Mouse (Mus musculus) limb, embryonic 11.5 days (tissue): ENCODE measurements around the gene Sipa1l1. TPM values are rescaled to one million over a fixed set of nuclear protein-coding genes. Genes with fewer than 3 reads are reported as not detected.

ENCODE experiments used
- ATAC-seq: fragments of 200-750 bp; cut with Nextera tagmentation; 2 replicates; pipeline ENCODE4 v1.8.0; 2017; ENCODE audit warnings: low read depth; ENCODE audit not compliant: insufficient number of reproducible peaks, low FRiP score, low TSS enrichment
- DNase-seq: peaks from one replicate; pipeline ENCODE4 v3.0.0-alpha.2; 2015; ENCODE audit warnings: low spot score
- H3K27ac ChIP-seq: fragments of 300-500 bp; sonication (generic); replicated peaks from 2 replicates; pipeline ENCODE4 v1.5.1; 2014; ENCODE audit warnings: low read depth, mild to moderate bottlenecking, low read length
- H3K27me3 ChIP-seq: fragments of 300-500 bp; sonication (generic); 2 replicates; pipeline ENCODE4 v1.6.1; 2014; ENCODE audit warnings: mild to moderate bottlenecking, low read length, mixed read lengths; ENCODE audit not compliant: control insufficient read depth, insufficient read depth
- H3K36me3 ChIP-seq: fragments of 300-500 bp; sonication (generic); 2 replicates; pipeline ENCODE4 v1.6.1; 2014; ENCODE audit warnings: mild to moderate bottlenecking, low read length, moderate library complexity, mixed read lengths; ENCODE audit not compliant: control insufficient read depth, insufficient read depth
- H3K4me1 ChIP-seq: fragments of 300-500 bp; sonication (generic); 2 replicates; pipeline ENCODE4 v1.6.1; 2014; ENCODE audit warnings: low read length, mixed read lengths; ENCODE audit not compliant: control insufficient read depth, insufficient read depth
- H3K4me2 ChIP-seq: fragments of 300-500 bp; sonication (generic); 2 replicates; pipeline ENCODE4 v1.6.1; 2014; ENCODE audit warnings: low read depth, mild to moderate bottlenecking, moderate library complexity; ENCODE audit not compliant: severe bottlenecking
- H3K4me3 ChIP-seq: fragments of 300-500 bp; sonication (generic); 2 replicates; pipeline ENCODE4 v1.5.1; 2014; ENCODE audit warnings: low read depth, low read length
- H3K9ac ChIP-seq: fragments of 300-500 bp; sonication (generic); 2 replicates; pipeline ENCODE4 v1.6.1; 2014; ENCODE audit warnings: mild to moderate bottlenecking, low read length
- H3K9me3 ChIP-seq: fragments of 300-500 bp; sonication (generic); 2 replicates; pipeline ENCODE4 v1.6.1; 2016; ENCODE audit warnings: low read length; ENCODE audit not compliant: control insufficient read depth
- WGBS: fragments of 180-500 bp; shearing (Covaris S2); extraction: QIAGEN DNeasy Blood & Tissue Kit; methylation state at CpG from one replicate; pipeline ENCODE4 v1.1.7; 2014; 5-methylcytosine and 5-hydroxymethylcytosine counted together
- polyA plus RNA-seq: library from polyadenylated mRNA; unstranded; fragments of >200 nt; fragmentation: Nextera tagmentation; extraction: Ambion mirVana; gene quantifications from 2 replicates; pipeline ENCODE4 v1.2.1, GENCODE M21; 2014

Sipa1l1 gene
- polyA plus RNA-seq, 1 experiment from 2014 or later = 32.5 TPM

DNA sequence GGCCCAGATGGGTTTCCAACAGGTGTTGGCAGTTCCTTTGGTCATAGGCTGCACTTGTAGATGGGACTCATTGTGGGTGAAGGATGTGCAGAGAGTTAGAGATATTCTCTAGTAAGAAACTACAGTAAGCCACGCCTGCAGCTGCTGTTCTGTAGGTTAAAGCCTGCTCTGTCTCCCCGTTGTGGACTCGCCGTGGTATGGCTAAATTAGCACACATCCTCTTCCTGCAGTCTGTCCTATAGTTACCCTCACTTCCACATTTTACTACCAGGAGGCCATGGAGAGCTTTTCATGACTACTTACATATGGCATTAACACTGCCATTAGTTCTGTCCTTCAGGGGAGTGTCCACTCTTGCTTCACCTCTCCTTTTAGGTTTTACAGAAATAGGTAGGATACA lies 232.3 kb downstream of the Sipa1l1 start:
- 81% methylated on average over 4 of the region's 4 CpGs for WGBS
- H3K4me1 ChIP-seq = no peaks in the 10 kb centered on the region
- H3K27me3 ChIP-seq = no peaks in the 10 kb centered on the region
- no peak for DNase-seq
- H3K36me3 ChIP-seq = 0 out of 2 replicates have a peak, but pooled peaks cover 4% of the 10 kb centered on the region
- no peak overlapping the region for H3K9ac ChIP-seq
- no peak for ATAC-seq
- H3K4me3 ChIP-seq = no peak overlapping the region
- H3K9me3 ChIP-seq = no peaks in the 10 kb centered on the region
- H3K27ac ChIP-seq = no peak overlapping the region
- no peak overlapping the region for H3K4me2 ChIP-seq

GRCm38 (mm10) chr12:82402635-82403034 lies 233.5 kb downstream of the Sipa1l1 start:
- Histone ChIP-seq H3K9ac (no peak overlapping the region), H3K4me3 (no peak overlapping the region), H3K27ac (no peak overlapping the region), H3K4me2 (no peak overlapping the region), H3K36me3 (0 out of 2 replicates have a peak, but pooled peaks cover 3% of the 10 kb centered on the region), H3K27me3 (no peaks in the 10 kb centered on the region), H3K9me3 (no peaks in the 10 kb centered on the region), H3K4me1 (no peaks in the 10 kb centered on the region)
- ATAC-seq (no peak), DNase-seq (no peak)
- WGBS = 81% methylated on average over 9 of the region's 9 CpGs

- H3K27me3 ChIP-seq = no peaks in the 10 kb centered on the region
- H3K4me2 ChIP-seq = no peak overlapping the region
- ATAC-seq (no peak), DNase-seq (no peak)
- no peaks in the 10 kb centered on the region for H3K36me3 ChIP-seq
- H3K4me3 ChIP-seq = no peak overlapping the region
- no peaks in the 10 kb centered on the region for H3K9me3 ChIP-seq
- H3K4me1 ChIP-seq = no peaks in the 10 kb centered on the region
- no peak overlapping the region for H3K27ac ChIP-seq
- WGBS = 81% methylated on average over 5 of the region's 5 CpGs
- H3K9ac ChIP-seq = no peak overlapping the region
Observed at GRCm38 (mm10) chr12:82407531-82408255, 238.6 kb downstream of the Sipa1l1 start.

GRCm38 (mm10) chr12:82408486-82408885 lies 239.4 kb downstream of the Sipa1l1 start:
- Histone ChIP-seq H3K36me3 (no peaks in the 10 kb centered on the region), H3K9ac (no peak overlapping the region), H3K9me3 (no peaks in the 10 kb centered on the region), H3K27me3 (no peaks in the 10 kb centered on the region), H3K4me3 (no peak overlapping the region), H3K4me2 (no peak overlapping the region), H3K4me1 (no peaks in the 10 kb centered on the region), H3K27ac (no peak overlapping the region)
- ATAC-seq (no peak), DNase-seq (no peak)
- WGBS = 88% methylated on average over 6 of the region's 6 CpGs

GRCm38 (mm10) chr12:82409686-82410472 lies 240.8 kb downstream of the Sipa1l1 start:
- Histone ChIP-seq H3K9ac (no peak overlapping the region), H3K4me2 (no peak overlapping the region), H3K9me3 (no peaks in the 10 kb centered on the region), H3K4me1 (no peaks in the 10 kb centered on the region), H3K36me3 (no peaks in the 10 kb centered on the region), H3K4me3 (no peak overlapping the region), H3K27ac (no peak overlapping the region), H3K27me3 (no peaks in the 10 kb centered on the region)
- DNase-seq (no peak), ATAC-seq (no peak)
- 78% methylated on average over 7 of the region's 7 CpGs for WGBS

- ATAC-seq (no peak), DNase-seq (no peak)
- Histone ChIP-seq H3K27ac (no peak overlapping the region), H3K4me2 (no peak overlapping the region), H3K27me3 (no peaks in the 10 kb centered on the region), H3K9me3 (no peaks in the 10 kb centered on the region), H3K4me3 (no peak overlapping the region), H3K4me1 (no peaks in the 10 kb centered on the region), H3K9ac (no peak overlapping the region), H3K36me3 (no peaks in the 10 kb centered on the region)
- 87% methylated on average over 3 of the region's 3 CpGs for WGBS
Observed at GRCm38 (mm10) chr12:82412291-82413032, 243.3 kb downstream of the Sipa1l1 start.

DNA sequence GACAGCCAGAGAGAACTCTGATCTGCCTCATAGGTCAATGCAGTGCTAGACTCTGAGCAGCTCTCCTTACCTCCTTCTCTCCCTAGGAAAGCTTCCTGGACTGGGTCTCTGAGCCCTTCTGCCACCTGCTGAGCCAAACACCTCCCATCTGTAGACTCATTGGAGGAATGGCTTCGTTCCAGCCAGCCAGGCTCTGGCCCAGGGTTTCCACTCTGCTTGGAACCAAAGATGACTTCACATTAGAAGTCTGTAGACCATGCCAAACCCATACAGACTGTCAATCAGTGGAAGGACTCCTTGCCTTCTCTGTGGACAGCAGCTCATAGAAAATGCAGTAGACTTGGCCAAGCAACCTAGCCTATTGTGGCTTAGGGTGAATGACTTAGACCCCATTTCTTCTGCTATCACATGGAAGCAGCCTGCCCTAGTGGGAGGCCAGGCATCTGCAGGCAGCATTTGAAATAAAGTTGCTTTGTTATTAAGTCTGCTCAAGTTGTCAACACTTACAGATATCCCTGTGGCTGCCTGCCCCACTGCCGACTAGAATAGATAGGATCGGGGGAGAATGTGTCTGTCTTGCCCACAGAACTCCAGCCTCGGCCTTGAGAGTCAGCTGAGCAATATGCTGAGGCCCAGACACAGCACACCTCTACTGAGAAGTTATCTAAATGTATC lies 246.7 kb downstream of the Sipa1l1 start:
- H3K9me3 ChIP-seq = no peaks in the 10 kb centered on the region
- H3K27ac ChIP-seq = no peak overlapping the region
- H3K4me3 ChIP-seq = no peak overlapping the region
- DNase-seq = no peak
- no peak overlapping the region for H3K9ac ChIP-seq
- no peaks in the 10 kb centered on the region for H3K36me3 ChIP-seq
- 83% methylated on average over 4 of the region's 4 CpGs for WGBS
- H3K4me2 ChIP-seq = no peak overlapping the region
- ATAC-seq = no peak
- no peaks in the 10 kb centered on the region for H3K27me3 ChIP-seq
- no peaks in the 10 kb centered on the region for H3K4me1 ChIP-seq

GRCm38 (mm10) chr12:82419027-82419426 lies 249.9 kb downstream of the Sipa1l1 start:
- WGBS = 92% methylated on average over 8 of the region's 8 CpGs
- DNase-seq (no peak), ATAC-seq (no peak)
- H3K9me3 ChIP-seq = no peaks in the 10 kb centered on the region
- H3K4me1 ChIP-seq = no peaks in the 10 kb centered on the region
- H3K9ac ChIP-seq = no peak overlapping the region
- no peak overlapping the region for H3K27ac ChIP-seq
- H3K4me3 ChIP-seq = no peak overlapping the region
- H3K36me3 ChIP-seq = no peaks in the 10 kb centered on the region
- H3K27me3 ChIP-seq = no peaks in the 10 kb centered on the region
- H3K4me2 ChIP-seq = no peak overlapping the region
